Mouse (Mus musculus) C2C12 (cell line): ENCODE measurements at regions not wholly inside any gene's neighbourhood (a gene's known extent, or its start where the extent isn't known, plus 50 kb on each side); places are given as distances from the start of the nearest gene placed in this dataset.
"Not testable (repeated sequence)": the region's sequence is repeated elsewhere in the genome, so short reads cannot be mapped to it uniquely, and the experiment has no call there.

Experiments
- H3K27me3 ChIP-seq: one replicate; pipeline ENCODE4 v1.6.1; 2011; ENCODE audit not compliant: control insufficient read depth, insufficient read depth, insufficient read length
- H3K36me3 ChIP-seq: one replicate; pipeline ENCODE4 v1.6.1; 2011; ENCODE audit not compliant: control insufficient read depth, insufficient read depth
- H3K4me3 ChIP-seq: one replicate; pipeline ENCODE4 v1.5.1; 2011; ENCODE audit warnings: mild to moderate bottlenecking, control low read depth; ENCODE audit not compliant: poor library complexity, insufficient read depth, severe bottlenecking
- H3K79me2 ChIP-seq: one replicate; pipeline ENCODE4 v1.6.1; 2011; ENCODE audit not compliant: control insufficient read depth, insufficient read depth
- H3K79me3 ChIP-seq: one replicate; pipeline ENCODE4 v1.6.1; 2011; ENCODE audit warnings: low read depth, control low read depth
- H3ac ChIP-seq: one replicate; pipeline ENCODE3; 2011; ENCODE audit warnings: low read depth; ENCODE audit not compliant: control insufficient read depth, insufficient read length
- CEBPB ChIP-seq: IDR thresholded peaks from one replicate; pipeline ENCODE4 v1.6.1; 2011; ENCODE audit warnings: low read depth, mild to moderate bottlenecking, control low read depth, moderate library complexity
- CTCF ChIP-seq: IDR thresholded peaks from one replicate; pipeline ENCODE4 v1.5.1; 2011; ENCODE audit not compliant: control insufficient read depth, insufficient read depth, insufficient read length
- FOSL1 ChIP-seq: IDR thresholded peaks from one replicate; pipeline ENCODE4 v1.8.0; 2011; ENCODE audit warnings: mild to moderate bottlenecking, low read length; ENCODE audit not compliant: poor library complexity, insufficient read depth, severe bottlenecking
- MAX ChIP-seq: IDR thresholded peaks from one replicate; pipeline ENCODE4 v1.6.1; 2011; ENCODE audit warnings: mild to moderate bottlenecking, control low read depth
- MYOD1 ChIP-seq: IDR thresholded peaks from one replicate; pipeline ENCODE4 v1.6.1; 2011; ENCODE audit warnings: low read depth; ENCODE audit not compliant: control insufficient read depth, insufficient read length
- MYOG ChIP-seq: IDR thresholded peaks from one replicate; pipeline ENCODE4 v1.6.1; 2011; ENCODE audit not compliant: control insufficient read depth, insufficient read length; ENCODE audit errors: extremely low read depth
- USF1 ChIP-seq: IDR thresholded peaks from one replicate; pipeline ENCODE4 v1.6.1; 2011; ENCODE audit warnings: low read depth, mild to moderate bottlenecking, control low read depth, moderate library complexity

- H3ac ChIP-seq = no peak overlapping the region
- no peaks in the 10 kb centered on the region for H3K79me2 ChIP-seq
- TF ChIP-seq CEBPB (no peak), MYOG (no peak), MAX (no peak), MYOD1 (no peak), FOSL1 (no peak), USF1 (no peak), CTCF (no peak)
- no peak overlapping the region for H3K4me3 ChIP-seq
- H3K36me3 ChIP-seq = no peaks in the 10 kb centered on the region
- H3K79me3 ChIP-seq = no peaks in the 10 kb centered on the region
- no peaks in the 10 kb centered on the region for H3K27me3 ChIP-seq
These were observed 363.2 kb upstream of the Cwc22 start for GRCm38 (mm10) chr2:78309361-78309760.

- no peak overlapping the region for H3ac ChIP-seq
- H3K79me3 ChIP-seq = no peaks in the 10 kb centered on the region
- H3K27me3 ChIP-seq = no peaks in the 10 kb centered on the region
- TF ChIP-seq MAX = no peak
- TF ChIP-seq CEBPB = no peak
- TF ChIP-seq USF1 = no peak
- no peak for TF ChIP-seq FOSL1
- no peak for TF ChIP-seq MYOD1
- TF ChIP-seq CTCF = no peak
- no peak for TF ChIP-seq MYOG
- H3K79me2 ChIP-seq = no peaks in the 10 kb centered on the region
- H3K36me3 ChIP-seq = no peaks in the 10 kb centered on the region
- H3K4me3 ChIP-seq = no peak overlapping the region
These were observed 360.7 kb upstream of the Cwc22 start for GRCm38 (mm10) chr2:78306897-78307296.

- Histone ChIP-seq H3K27me3 (no peaks in the 10 kb centered on the region), H3K4me3 (no peak overlapping the region), H3K79me3 (no peaks in the 10 kb centered on the region), H3ac (no peak overlapping the region), H3K36me3 (no peaks in the 10 kb centered on the region), H3K79me2 (no peaks in the 10 kb centered on the region)
- TF ChIP-seq MYOD1 = no peak
- no peak for TF ChIP-seq MAX
- no peak for TF ChIP-seq USF1
- no peak for TF ChIP-seq FOSL1
- no peak for TF ChIP-seq MYOG
- TF ChIP-seq CEBPB = no peak
- no peak for TF ChIP-seq CTCF
These were observed 345.5 kb upstream of the Cwc22 start for GRCm38 (mm10) chr2:78291665-78292064.

- TF ChIP-seq CEBPB (no peak), CTCF (no peak), USF1 (no peak), FOSL1 (no peak), MAX (no peak), MYOG (no peak), MYOD1 (no peak)
- Histone ChIP-seq H3K36me3 (no peaks in the 10 kb centered on the region), H3ac (no peak overlapping the region), H3K79me2 (no peaks in the 10 kb centered on the region), H3K27me3 (no peaks in the 10 kb centered on the region), H3K4me3 (no peak overlapping the region), H3K79me3 (no peaks in the 10 kb centered on the region)
These were observed 338.6 kb upstream of the Cwc22 start for GRCm38 (mm10) chr2:78284806-78285205.

GRCm38 (mm10) chr2:78283605-78284004 is 337.4 kb upstream of the Cwc22 start:
- no peaks in the 10 kb centered on the region for H3K79me2 ChIP-seq
- TF ChIP-seq MYOD1 (no peak), USF1 (no peak), CTCF (no peak), MAX (no peak), MYOG (no peak), CEBPB (no peak), FOSL1 (no peak)
- H3K79me3 ChIP-seq = no peaks in the 10 kb centered on the region
- H3K36me3 ChIP-seq = no peaks in the 10 kb centered on the region
- H3K4me3 ChIP-seq = no peak overlapping the region
- H3ac ChIP-seq = no peak overlapping the region
- H3K27me3 ChIP-seq = no peaks in the 10 kb centered on the region

- H3K27me3 ChIP-seq, H3K36me3 ChIP-seq, H3K79me2 ChIP-seq, H3K79me3 ChIP-seq, H3ac ChIP-seq, H3K4me3 ChIP-seq: not testable (repeated sequence)
These were observed 335.7 kb upstream of the Cwc22 start for GRCm38 (mm10) chr2:78281846-78282245.

GRCm38 (mm10) chr2:78280219-78280915 is 334.2 kb upstream of the Cwc22 start:
- no peak overlapping the region for H3K4me3 ChIP-seq
- TF ChIP-seq CEBPB (no peak), MAX (no peak), CTCF (no peak), MYOG (no peak), FOSL1 (no peak), MYOD1 (no peak), USF1 (no peak)
- H3ac ChIP-seq = no peak overlapping the region
- no peaks in the 10 kb centered on the region for H3K79me2 ChIP-seq
- no peaks in the 10 kb centered on the region for H3K27me3 ChIP-seq
- H3K79me3 ChIP-seq = no peaks in the 10 kb centered on the region
- H3K36me3 ChIP-seq = no peaks in the 10 kb centered on the region
